Mouse (Mus musculus) stomach, embryonic 15.5 days (tissue): ENCODE data around the gene Atg13. TPM values are rescaled to one million over a fixed set of nuclear protein-coding genes. Genes with fewer than 3 reads are reported as not detected.
A peak's percentile ranks its signal among the peaks of the same experiment; 100 is the strongest.

ENCODE experiments used
- ATAC-seq: fragments of 200-750 bp; cut with Nextera tagmentation; 2 replicates; pipeline ENCODE4 v1.8.0; 2017; ENCODE audit warnings: low read depth, moderate number of reproducible peaks, moderate TSS enrichment; ENCODE audit not compliant: insufficient read depth, low FRiP score
- H3K27ac ChIP-seq: fragments of 300-500 bp; sonication (generic); 2 replicates; pipeline ENCODE4 v1.5.1; 2015; ENCODE audit warnings: mild to moderate bottlenecking, inconsistent platforms
- H3K27me3 ChIP-seq: fragments of 300-500 bp; sonication (generic); replicated peaks from 2 replicates; pipeline ENCODE4 v1.6.1; 2015; ENCODE audit warnings: inconsistent platforms
- H3K36me3 ChIP-seq: fragments of 300-500 bp; sonication (generic); 2 replicates; pipeline ENCODE4 v1.6.1; 2015; ENCODE audit warnings: inconsistent platforms
- H3K4me1 ChIP-seq: fragments of 300-500 bp; sonication (generic); 2 replicates; pipeline ENCODE4 v1.6.1; 2015; ENCODE audit warnings: inconsistent platforms
- H3K4me2 ChIP-seq: fragments of 300-500 bp; sonication (generic); 2 replicates; pipeline ENCODE4 v1.6.1; 2015; ENCODE audit warnings: mild to moderate bottlenecking, inconsistent platforms
- H3K4me3 ChIP-seq: fragments of 300-500 bp; sonication (generic); replicated peaks from 2 replicates; pipeline ENCODE4 v1.5.1; 2015; ENCODE audit warnings: inconsistent platforms
- H3K9ac ChIP-seq: fragments of 300-500 bp; sonication (generic); 2 replicates; pipeline ENCODE4 v1.6.1; 2015; ENCODE audit warnings: inconsistent platforms
- H3K9me3 ChIP-seq: fragments of 300-500 bp; sonication (generic); 2 replicates; pipeline ENCODE4 v1.6.1; 2016; ENCODE audit warnings: inconsistent platforms
- WGBS: fragments of 180-500 bp; shearing (Covaris S2); methylation state at CpG from one replicate; pipeline ENCODE4 v1.1.7; 2015; 5-methylcytosine and 5-hydroxymethylcytosine counted together
- polyA plus RNA-seq: library from polyadenylated mRNA; unstranded; fragments of >200 nt; fragmentation: Nextera tagmentation; extraction: Ambion mirVana; gene quantifications from 2 replicates; pipeline ENCODE4 v1.2.1, GENCODE M21; 2015

Gene Atg13
- polyA plus RNA-seq, 1 experiment from 2014 or later, result 21.0 TPM

DNA sequence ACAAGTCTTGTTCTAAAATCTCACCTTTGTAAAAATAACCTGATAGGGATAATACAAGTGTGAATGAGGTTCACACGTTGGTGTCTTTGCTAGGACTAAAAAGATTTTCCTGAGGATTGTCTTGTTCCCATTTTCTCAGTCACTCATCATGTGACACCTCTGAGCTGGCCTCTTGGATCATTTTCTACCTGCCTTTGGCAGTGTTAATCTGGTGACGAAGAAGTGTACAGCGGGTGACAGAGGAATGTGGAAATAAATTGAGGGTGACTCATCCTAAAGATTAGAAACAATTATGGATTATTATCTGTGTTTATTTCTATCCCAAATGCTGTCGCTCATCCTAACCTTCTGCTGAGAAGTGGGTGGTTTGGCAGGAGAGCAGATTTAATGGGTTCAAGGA is 13.0 kb upstream of the Atg13 start:
- no peak overlapping the region for H3K4me2 ChIP-seq
- no peaks in the 10 kb centered on the region for H3K4me1 ChIP-seq
- WGBS, result 61% methylated on average over 4 of the region's 4 CpGs
- 0 out of 2 replicates have a peak, but pooled peaks cover 5% of the 10 kb centered on the region for H3K36me3 ChIP-seq
- H3K4me3 ChIP-seq, result no peak overlapping the region
- H3K27me3 ChIP-seq, result no peaks in the 10 kb centered on the region
- H3K27ac ChIP-seq, result no peak overlapping the region
- no peak overlapping the region for H3K9ac ChIP-seq
- no peaks in the 10 kb centered on the region for H3K9me3 ChIP-seq
- no peak for ATAC-seq

- Histone ChIP-seq H3K9ac (no peak overlapping the region), H3K27ac (no peak overlapping the region), H3K27me3 (no peaks in the 10 kb centered on the region), H3K4me1 (no peaks in the 10 kb centered on the region), H3K36me3 (0 out of 2 replicates have a peak, but pooled peaks cover 5% of the 10 kb centered on the region), H3K4me3 (no peak overlapping the region), H3K4me2 (no peak overlapping the region), H3K9me3 (no peaks in the 10 kb centered on the region)
- WGBS, result 76% methylated on average over 6 of the region's 6 CpGs
- no peak for ATAC-seq
Measured at GRCm38 (mm10) chr2:91718276-91718675, 7.9 kb upstream of the Atg13 start.

DNA sequence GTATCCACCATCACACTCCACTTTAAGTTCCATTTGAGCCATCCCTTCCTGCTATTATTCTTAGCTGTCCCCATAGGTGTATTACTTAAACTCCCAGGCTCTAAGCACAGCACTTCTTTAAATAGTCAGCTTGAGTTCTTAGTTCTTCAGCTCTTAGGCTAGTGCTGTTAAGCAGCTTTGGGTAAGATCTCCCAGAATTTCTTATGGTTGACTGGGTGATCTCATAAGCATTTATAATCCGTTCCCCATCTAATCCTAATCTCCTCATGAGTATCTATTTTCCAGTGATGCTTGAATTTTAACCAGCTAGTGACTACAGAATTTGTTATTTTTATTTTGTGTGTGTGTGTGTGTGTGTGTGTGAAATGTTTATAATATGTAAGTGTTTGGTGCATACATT is 4.5 kb upstream of the Atg13 start:
- H3K36me3 ChIP-seq, result no peaks in the 10 kb centered on the region
- no peaks in the 10 kb centered on the region for H3K27me3 ChIP-seq
- no peak overlapping the region for H3K27ac ChIP-seq
- no peak for ATAC-seq
- no peak overlapping the region for H3K9ac ChIP-seq
- H3K4me1 ChIP-seq, result peaks cover 2% of the 10 kb centered on the region; the same call in 1 of the 2 replicates
- H3K4me2 ChIP-seq, result no peak overlapping the region
- no peaks in the 10 kb centered on the region for H3K9me3 ChIP-seq
- H3K4me3 ChIP-seq, result no peak overlapping the region
- 83% methylated on average over 1 of the region's 1 CpGs for WGBS

- 3% methylated on average over 8 of the region's 8 CpGs for WGBS
- no peaks in the 10 kb centered on the region for H3K27me3 ChIP-seq
Measured at GRCm38 (mm10) chr2:91711256-91711925, 1.0 kb upstream of the Atg13 start.

GRCm38 (mm10) chr2:91708361-91708760 is 2.0 kb downstream of the Atg13 start:
- Histone ChIP-seq H3K4me1 (peaks cover 2% of the 10 kb centered on the region; the same call in 1 of the 2 replicates), H3K27me3 (no peaks in the 10 kb centered on the region), H3K9ac (no peak overlapping the region), H3K36me3 (no peaks in the 10 kb centered on the region), H3K27ac (no peak overlapping the region), H3K4me3 (no peak overlapping the region), H3K4me2 (no peak overlapping the region), H3K9me3 (no peaks in the 10 kb centered on the region)
- ATAC-seq, result no peak
- 93% methylated on average over 6 of the region's 6 CpGs for WGBS

More at GRCm38 (mm10) chr2:91711256-91711925, 1.0 kb upstream of the Atg13 start:
- peak overlapping the region; percentile 80; the same call in 1 of the 2 replicates for H3K9ac ChIP-seq
- peaks cover 2% of the 10 kb centered on the region; the same call in 1 of the 2 replicates for H3K4me1 ChIP-seq
- no peak for ATAC-seq
- H3K4me3 ChIP-seq, result peak overlapping the region; percentile 99
- peak overlapping the region; percentile 84 for H3K4me2 ChIP-seq
- H3K36me3 ChIP-seq, result no peaks in the 10 kb centered on the region
- peak overlapping the region; percentile 88 for H3K27ac ChIP-seq
- no peaks in the 10 kb centered on the region for H3K9me3 ChIP-seq

DNA sequence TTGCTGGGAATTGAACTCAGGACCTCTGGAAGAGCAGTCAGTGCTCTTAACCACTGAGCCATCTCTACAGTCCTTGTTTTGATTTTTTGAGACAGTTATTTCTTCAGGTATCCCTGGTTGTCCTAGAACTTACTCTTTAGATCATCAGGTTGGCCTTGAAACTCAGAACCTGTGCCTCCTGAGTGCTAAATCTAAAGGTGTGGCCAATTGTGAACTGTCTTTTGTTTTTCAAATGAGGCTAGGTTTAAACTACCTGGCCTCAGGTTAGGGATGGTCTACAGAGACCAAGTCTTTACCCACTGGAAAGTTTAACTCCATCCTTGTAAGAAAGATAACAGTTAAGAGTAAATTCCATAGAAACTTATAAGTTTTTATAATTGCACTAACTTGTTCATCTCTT is 3.9 kb downstream of the Atg13 start:
- H3K4me1 ChIP-seq, result no peaks in the 10 kb centered on the region
- ATAC-seq, result no peak
- H3K27ac ChIP-seq, result no peak overlapping the region
- no peaks in the 10 kb centered on the region for H3K27me3 ChIP-seq
- no peaks in the 10 kb centered on the region for H3K36me3 ChIP-seq
- H3K4me3 ChIP-seq, result no peak overlapping the region
- H3K4me2 ChIP-seq, result no peak overlapping the region
- no peaks in the 10 kb centered on the region for H3K9me3 ChIP-seq
- H3K9ac ChIP-seq, result no peak overlapping the region

DNA sequence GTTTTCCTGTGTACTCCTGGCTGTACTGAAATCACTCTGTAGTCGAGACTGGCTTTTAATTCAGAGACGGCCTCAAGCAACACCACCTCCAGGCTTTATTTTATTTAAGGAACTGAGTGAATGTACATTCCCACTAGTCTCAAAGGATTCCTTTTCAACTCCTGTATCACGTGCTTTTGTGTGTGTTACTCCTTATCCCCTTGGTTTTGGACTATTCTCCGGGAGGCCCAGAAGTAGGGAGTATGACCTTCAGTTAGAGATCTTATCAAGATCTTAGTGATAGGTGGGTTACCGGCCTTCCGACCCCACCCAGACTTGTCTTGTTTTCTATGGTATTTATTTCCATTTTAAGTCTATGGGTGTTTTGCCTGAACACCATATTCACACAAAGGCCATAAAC is 4.6 kb downstream of the Atg13 start:
- WGBS, result 77% methylated on average over 6 of the region's 6 CpGs
- ATAC-seq, result no peak
- Histone ChIP-seq H3K4me3 (no peak overlapping the region), H3K27me3 (no peaks in the 10 kb centered on the region), H3K36me3 (no peaks in the 10 kb centered on the region), H3K27ac (no peak overlapping the region), H3K9me3 (no peaks in the 10 kb centered on the region), H3K4me1 (no peaks in the 10 kb centered on the region), H3K4me2 (no peak overlapping the region), H3K9ac (no peak overlapping the region)

GRCm38 (mm10) chr2:91701366-91701765 is 9.0 kb downstream of the Atg13 start:
- Histone ChIP-seq H3K4me2 (no peak overlapping the region), H3K27ac (no peak overlapping the region), H3K4me1 (no peaks in the 10 kb centered on the region), H3K27me3 (no peaks in the 10 kb centered on the region), H3K9me3 (no peaks in the 10 kb centered on the region), H3K9ac (no peak overlapping the region), H3K36me3 (no peaks in the 10 kb centered on the region), H3K4me3 (no peak overlapping the region)
- ATAC-seq, result no peak
- 92% methylated on average over 2 of the region's 2 CpGs for WGBS

DNA sequence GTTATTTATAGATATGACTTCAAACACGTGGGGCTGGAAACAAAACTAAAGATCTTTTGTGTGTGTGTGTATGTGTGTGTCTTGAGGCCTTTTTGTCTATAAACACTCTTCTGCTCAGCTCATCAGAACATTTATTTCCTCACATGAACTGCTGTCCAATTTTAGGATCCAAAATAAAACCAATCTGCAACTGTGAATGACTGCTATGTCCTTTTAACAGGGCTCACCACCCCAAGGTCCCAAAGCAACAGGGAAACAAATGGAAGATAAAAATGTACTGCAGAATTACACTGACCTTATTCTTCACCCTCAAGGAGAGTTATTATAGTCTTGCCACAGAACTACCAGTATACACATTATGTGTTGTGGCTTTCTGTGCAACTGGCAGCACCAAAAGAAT is 11.2 kb downstream of the Atg13 start:
- no peaks in the 10 kb centered on the region; the same call in 1 of the 2 replicates for H3K4me1 ChIP-seq

DNA sequence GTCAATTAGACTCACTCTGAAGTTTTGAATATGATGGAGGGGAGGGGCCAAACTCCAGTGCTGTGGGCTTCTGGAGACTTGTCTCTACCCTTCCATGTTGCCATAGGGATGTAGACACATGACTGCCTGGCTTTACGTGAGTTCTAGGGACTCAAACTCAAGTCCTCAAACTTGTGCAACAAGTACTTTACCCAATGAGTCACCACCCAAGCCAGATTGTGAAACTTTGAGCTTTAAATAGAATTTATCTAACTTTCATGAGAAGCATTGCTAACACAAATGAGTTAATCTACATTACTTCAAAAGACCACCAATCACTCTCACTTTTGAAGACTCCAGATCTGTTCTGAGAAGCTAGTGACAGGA is 14.2 kb downstream of the Atg13 start:
- no peak overlapping the region for H3K4me3 ChIP-seq
- ATAC-seq, result peak; percentile 58; the same call in 1 of the 2 replicates
- H3K4me2 ChIP-seq, result no peak overlapping the region
- H3K9me3 ChIP-seq, result no peaks in the 10 kb centered on the region
- 0 out of 2 replicates have a peak, but pooled peaks cover 10% of the 10 kb centered on the region for H3K36me3 ChIP-seq
- no peaks in the 10 kb centered on the region; the same call in 1 of the 2 replicates for H3K4me1 ChIP-seq
- H3K27me3 ChIP-seq, result no peaks in the 10 kb centered on the region
- H3K9ac ChIP-seq, result no peak overlapping the region
- H3K27ac ChIP-seq, result no peak overlapping the region; the same call in 1 of the 2 replicates
- WGBS, result 70% methylated on average over 1 of the region's 1 CpGs

More for the DNA sequence above, 11.2 kb downstream of the Atg13 start:
- WGBS, result 58% methylated on average over 1 of the region's 1 CpGs
- Histone ChIP-seq H3K36me3 (0 out of 2 replicates have a peak, but pooled peaks cover 6% of the 10 kb centered on the region), H3K27me3 (no peaks in the 10 kb centered on the region), H3K4me2 (no peak overlapping the region), H3K9ac (no peak overlapping the region), H3K4me3 (no peak overlapping the region), H3K27ac (no peak overlapping the region), H3K9me3 (no peaks in the 10 kb centered on the region)
- ATAC-seq, result no peak

DNA sequence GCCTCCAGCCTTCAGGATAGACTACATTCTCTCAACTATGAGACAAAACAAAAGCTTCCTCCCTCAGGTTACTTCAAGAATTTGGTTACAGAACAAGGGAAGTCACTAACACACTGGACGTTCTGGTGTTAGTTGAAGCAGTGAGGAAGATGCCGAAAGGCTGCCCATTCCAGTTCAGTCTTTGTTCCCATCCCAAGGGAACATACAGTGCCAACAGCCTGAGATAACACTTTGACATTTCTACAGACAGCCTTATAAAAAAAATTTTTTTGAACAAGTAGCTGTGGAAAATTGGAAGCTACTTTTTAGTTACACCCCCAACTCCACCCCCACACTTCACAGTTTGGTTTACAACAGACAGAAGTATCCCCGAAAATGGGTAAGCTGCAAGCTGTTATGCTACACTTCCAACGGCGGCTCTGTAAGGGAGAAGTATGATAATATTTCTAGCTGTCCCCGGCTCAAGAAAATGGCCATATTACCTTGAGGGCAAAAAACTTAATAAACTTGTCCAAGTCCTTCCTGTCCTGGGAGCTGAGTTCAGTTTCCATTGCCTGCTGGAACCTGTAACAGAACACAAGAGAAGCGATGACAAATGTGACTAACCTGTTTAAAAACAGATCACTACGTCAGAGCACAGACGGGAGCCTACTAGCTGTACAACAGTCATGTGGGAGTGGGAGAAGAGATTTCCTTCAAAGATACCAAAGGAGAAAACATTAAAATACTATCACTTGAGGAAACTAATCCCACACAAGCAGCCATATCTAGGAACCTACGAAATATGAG is 14.7 kb downstream of the Atg13 start:
- no peaks in the 10 kb centered on the region for H3K9me3 ChIP-seq
- ATAC-seq, result no peak
- no peaks in the 10 kb centered on the region for H3K27me3 ChIP-seq
- H3K27ac ChIP-seq, result no peak overlapping the region
- no peak overlapping the region for H3K9ac ChIP-seq
- 85% methylated on average over 10 of the region's 10 CpGs for WGBS
- H3K36me3 ChIP-seq, result 0 out of 2 replicates have a peak, but pooled peaks cover 10% of the 10 kb centered on the region
- no peaks in the 10 kb centered on the region; the same call in 1 of the 2 replicates for H3K4me1 ChIP-seq
- H3K4me2 ChIP-seq, result no peak overlapping the region
- H3K4me3 ChIP-seq, result no peak overlapping the region

DNA sequence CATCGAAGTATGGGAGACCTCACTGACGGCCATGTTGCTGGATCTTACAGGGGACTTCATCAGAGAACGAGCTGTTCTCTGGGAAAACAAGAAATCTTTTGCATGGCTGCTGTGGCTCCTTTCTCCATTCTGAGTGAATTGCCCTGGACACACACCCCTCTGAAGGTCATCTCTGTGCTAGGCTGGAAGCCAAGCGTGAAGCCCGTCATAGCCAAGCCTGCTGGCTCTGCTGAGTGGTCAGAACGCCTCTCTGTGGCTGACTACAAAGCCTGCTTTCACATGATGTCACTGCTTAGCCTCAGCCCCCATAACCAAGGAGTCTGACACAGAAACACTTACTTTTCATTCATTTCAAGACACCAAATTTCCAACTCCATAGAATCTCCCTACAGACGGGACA is 20.9 kb downstream of the Atg13 start:
- no peaks in the 10 kb centered on the region for H3K9me3 ChIP-seq

More for the DNA sequence above, 20.9 kb downstream of the Atg13 start:
- ATAC-seq, result no peak; the same call in 1 of the 2 replicates
- H3K27me3 ChIP-seq, result no peaks in the 10 kb centered on the region
- H3K4me1 ChIP-seq, result no peaks in the 10 kb centered on the region
- H3K9ac ChIP-seq, result no peak overlapping the region
- WGBS, result 84% methylated on average over 7 of the region's 7 CpGs
- peaks cover 17% of the 10 kb centered on the region; the same call in 1 of the 2 replicates for H3K36me3 ChIP-seq
- no peak overlapping the region for H3K4me3 ChIP-seq
- H3K4me2 ChIP-seq, result no peak overlapping the region
- no peak overlapping the region for H3K27ac ChIP-seq
